Mouse (Mus musculus) ES-E14 (cell line): ENCODE results near the gene Rplp2.

Source experiments
- CHD2 ChIP-seq: IDR thresholded peaks from 2 replicates; pipeline ENCODE4 v1.6.1; 2014; ENCODE audit warnings: mild to moderate bottlenecking, low read depth, low read length, inconsistent platforms
- HCFC1 ChIP-seq: IDR thresholded peaks from 2 replicates; pipeline ENCODE4 v1.6.1; 2012; ENCODE audit warnings: low read length, inconsistent platforms, borderline replicate concordance; ENCODE audit not compliant: insufficient read depth
- MAFK ChIP-seq: IDR thresholded peaks from 2 replicates; pipeline ENCODE4 v1.6.1; 2014; ENCODE audit warnings: mild to moderate bottlenecking, low read depth, low read length, inconsistent platforms; ENCODE audit not compliant: insufficient read depth
- ZNF384 ChIP-seq: IDR thresholded peaks from 2 replicates; pipeline ENCODE4 v1.6.1; 2012; ENCODE audit warnings: low read depth, low read length, inconsistent platforms

DNA sequence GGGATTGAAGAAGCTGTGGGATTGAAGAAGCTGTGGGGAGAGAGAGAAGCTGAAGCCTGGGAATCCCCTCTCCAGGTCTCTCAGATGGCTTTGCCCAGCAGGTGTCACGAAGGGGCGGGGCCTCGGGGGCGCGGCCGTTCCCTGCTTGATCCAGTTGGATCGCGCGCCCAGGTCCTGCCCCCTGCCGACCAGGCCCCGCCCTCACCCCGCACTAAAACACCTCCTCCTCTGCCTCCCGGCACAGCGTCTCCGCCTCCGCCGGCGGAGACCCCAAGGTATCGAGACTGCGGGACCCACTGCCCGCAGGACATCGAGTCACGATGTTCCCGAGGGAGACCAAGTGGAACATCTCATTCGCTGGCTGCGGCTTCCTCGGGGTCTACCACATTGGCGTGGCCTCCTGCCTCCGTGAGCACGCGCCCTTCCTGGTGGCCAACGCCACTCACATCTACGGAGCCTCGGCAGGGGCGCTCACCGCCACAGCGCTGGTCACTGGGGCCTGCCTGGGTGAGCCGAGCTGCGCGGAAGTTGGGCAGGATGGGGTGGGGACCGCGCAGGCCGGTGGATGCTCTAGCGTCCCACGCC is 7.9 kb downstream of the Rplp2 start, which contains the start of gene Pnpla2:
- TF ChIP-seq CHD2 = no peak
- no peak for TF ChIP-seq ZNF384
- TF ChIP-seq MAFK = no peak
- TF ChIP-seq HCFC1 = no peak; the same call in 1 of the 2 replicates
